Comparison of ENCODE assay signal across 18 mouse cellular contexts in the genomic region with DNA sequence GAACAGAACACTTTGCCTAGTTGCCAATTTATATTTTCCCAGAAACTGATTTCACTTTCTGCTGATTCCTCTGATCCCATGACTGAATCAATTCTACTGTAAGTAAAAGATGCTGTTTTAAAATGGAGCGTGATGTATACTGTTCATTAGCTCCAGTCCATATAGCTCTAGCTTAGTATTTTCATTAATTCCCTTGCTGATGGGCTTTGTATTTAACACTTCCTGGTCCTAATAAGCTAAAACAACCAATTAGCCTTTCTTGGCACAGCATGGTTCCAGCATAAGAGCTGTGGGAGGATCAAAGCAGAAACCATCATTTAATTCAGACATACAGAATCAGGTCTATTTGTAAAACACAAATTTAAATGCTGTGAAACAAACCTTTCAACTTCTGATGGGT.
DNase-seq lines count a peak whose midpoint lies in the region; ATAC-seq lines count a peak whose summit lies in the region.
"Had no signal": no experiment of that assay in that cellular context is flagged by ENCODE, and none has a peak within 500 bp of the region (broad histone marks: within the 10 kb centered on the region; RNA-seq: fewer than 3 reads in every experiment).

No protein-coding gene starts in this region.

- WGBS in midbrain, embryonic 13.5 days = 57% methylated on average over 1 of the region's 1 CpGs
- WGBS in midbrain, embryonic 11.5 days = 75% methylated on average over 1 of the region's 1 CpGs
- 24% methylated on average over 1 of the region's 1 CpGs for WGBS in forebrain, embryonic 12.5 days
- 0% methylated on average over 1 of the region's 1 CpGs for WGBS in forebrain, embryonic 16.5 days
- 50% methylated on average over 1 of the region's 1 CpGs for WGBS in neural tube, embryonic 15.5 days

- H3K4me3 ChIP-seq in midbrain, embryonic 13.5 days (replicated peaks) = no peak overlapping the region
- H3K4me3 ChIP-seq in midbrain, embryonic 11.5 days (ENCODE audit: low read depth, low read length) = no peak overlapping the region
- no peak overlapping the region for H3K4me3 ChIP-seq in forebrain, embryonic 12.5 days (replicated peaks)
- H3K4me3 ChIP-seq in forebrain, embryonic 16.5 days (replicated peaks; ENCODE audit: low read length) = no peak overlapping the region
- H3K4me3 ChIP-seq in neural tube, embryonic 15.5 days (replicated peaks) = no peak overlapping the region
- H3K4me3 ChIP-seq: embryonic facial prominence, embryonic 10.5 days; left cerebral cortex, adult 2 months; liver, embryonic 13.5 days; neural tube, embryonic 12.5 days had no signal

- H3K27me3 ChIP-seq in midbrain, embryonic 13.5 days = no peaks in the 10 kb centered on the region
- no peaks in the 10 kb centered on the region for H3K27me3 ChIP-seq in midbrain, embryonic 11.5 days (ENCODE audit: control insufficient read depth, insufficient read depth, low read length)
- H3K27me3 ChIP-seq in forebrain, embryonic 12.5 days = no peaks in the 10 kb centered on the region
- H3K27me3 ChIP-seq in forebrain, embryonic 16.5 days (replicated peaks; ENCODE audit: control insufficient read depth, insufficient read depth, low read length) = no peaks in the 10 kb centered on the region
- H3K27me3 ChIP-seq in neural tube, embryonic 15.5 days (replicated peaks) = no peaks in the 10 kb centered on the region
- H3K27me3 ChIP-seq: liver, embryonic 13.5 days; neural tube, embryonic 12.5 days had no signal

- ATAC-seq in midbrain, embryonic 13.5 days = peak; percentile 58; the same call in 1 of the 2 replicates
- no peak for ATAC-seq in midbrain, embryonic 11.5 days (ENCODE audit: low FRiP score)
- peak; percentile 86 for ATAC-seq in forebrain, embryonic 12.5 days (ENCODE audit: low FRiP score)
- peak; percentile 79 for ATAC-seq in forebrain, embryonic 16.5 days
- 0 out of 2 replicates have a peak, but pooled peaks have one; percentile 28 for ATAC-seq in neural tube, embryonic 15.5 days (ENCODE audit: low FRiP score)

- no peak overlapping the region for H3K27ac ChIP-seq in midbrain, embryonic 13.5 days
- no peak overlapping the region for H3K27ac ChIP-seq in midbrain, embryonic 11.5 days (ENCODE audit: low read depth, low read length)
- H3K27ac ChIP-seq in forebrain, embryonic 12.5 days = no peak overlapping the region
- no peak overlapping the region for H3K27ac ChIP-seq in forebrain, embryonic 16.5 days (ENCODE audit: low read length)
- no peak overlapping the region for H3K27ac ChIP-seq in neural tube, embryonic 15.5 days (replicated peaks)
- H3K27ac ChIP-seq: embryonic facial prominence, embryonic 10.5 days; kidney, postnatal 0 days; left cerebral cortex, adult 2 months; liver, embryonic 13.5 days; neural tube, embryonic 12.5 days; stomach, postnatal 0 days had no signal

- H3K4me2 ChIP-seq in midbrain, embryonic 13.5 days (replicated peaks) = no peak overlapping the region
- no peak overlapping the region for H3K4me2 ChIP-seq in midbrain, embryonic 11.5 days
- H3K4me2 ChIP-seq in forebrain, embryonic 12.5 days = no peak overlapping the region
- no peak overlapping the region for H3K4me2 ChIP-seq in forebrain, embryonic 16.5 days (ENCODE audit: low read length)
- no peak overlapping the region for H3K4me2 ChIP-seq in neural tube, embryonic 15.5 days
- H3K4me2 ChIP-seq: liver, embryonic 13.5 days; neural tube, embryonic 12.5 days had no signal

- H3K36me3 ChIP-seq in midbrain, embryonic 13.5 days = no peaks in the 10 kb centered on the region
- no peaks in the 10 kb centered on the region for H3K36me3 ChIP-seq in midbrain, embryonic 11.5 days (ENCODE audit: control insufficient read depth, insufficient read depth, low read length)
- H3K36me3 ChIP-seq in forebrain, embryonic 12.5 days (replicated peaks) = no peaks in the 10 kb centered on the region
- no peaks in the 10 kb centered on the region for H3K36me3 ChIP-seq in forebrain, embryonic 16.5 days (ENCODE audit: control insufficient read depth, insufficient read depth)
- H3K36me3 ChIP-seq in neural tube, embryonic 15.5 days = no peaks in the 10 kb centered on the region
- H3K36me3 ChIP-seq: embryonic facial prominence, embryonic 10.5 days; liver, embryonic 13.5 days; neural tube, embryonic 12.5 days had no signal

- H3K4me1 ChIP-seq in midbrain, embryonic 13.5 days (replicated peaks) = peaks cover 11% of the 10 kb centered on the region
- H3K4me1 ChIP-seq in midbrain, embryonic 11.5 days (ENCODE audit: control insufficient read depth, insufficient read depth, low read length) = no peaks in the 10 kb centered on the region
- H3K4me1 ChIP-seq in forebrain, embryonic 12.5 days = peaks cover 13% of the 10 kb centered on the region; the same call in 1 of the 2 replicates
- peaks cover 9% of the 10 kb centered on the region; the same call in 1 of the 2 replicates for H3K4me1 ChIP-seq in forebrain, embryonic 16.5 days (replicated peaks; ENCODE audit: control insufficient read depth, insufficient read depth, low read length)
- H3K4me1 ChIP-seq in neural tube, embryonic 15.5 days = peaks cover 3% of the 10 kb centered on the region; the same call in 1 of the 2 replicates
- H3K4me1 ChIP-seq: embryonic facial prominence, embryonic 10.5 days; liver, embryonic 13.5 days; neural tube, embryonic 12.5 days had no signal

- DNase-seq in midbrain, embryonic 11.5 days (ENCODE audit: low spot score, missing footprints) = no peak
- DNase-seq in testis, postnatal 10 days (ENCODE audit: low spot score) = no peak
- DNase-seq in heart, postnatal 4 days = no peak
- no peak for DNase-seq in urinary bladder, postnatal 25 days (ENCODE audit: low spot score)
- DNase-seq: adrenal gland, postnatal 10 days; cerebellum, adult 9-10 months; kidney, adult 11 months; liver, embryonic 13.5 days; lung, adult 2 months had no signal

- H3K9ac ChIP-seq in midbrain, embryonic 13.5 days (replicated peaks) = no peak overlapping the region
- H3K9ac ChIP-seq in midbrain, embryonic 11.5 days (ENCODE audit: low read length) = no peak overlapping the region
- H3K9ac ChIP-seq in forebrain, embryonic 12.5 days = no peak overlapping the region
- H3K9ac ChIP-seq in forebrain, embryonic 16.5 days (replicated peaks; ENCODE audit: low read depth, low read length) = no peak overlapping the region
- no peak overlapping the region for H3K9ac ChIP-seq in neural tube, embryonic 15.5 days (replicated peaks)
- H3K9ac ChIP-seq: liver, embryonic 13.5 days; neural tube, embryonic 12.5 days had no signal

- H3K9me3 ChIP-seq in midbrain, embryonic 13.5 days = no peaks in the 10 kb centered on the region
- H3K9me3 ChIP-seq in midbrain, embryonic 11.5 days (ENCODE audit: control insufficient read depth, low read length) = no peaks in the 10 kb centered on the region
- no peaks in the 10 kb centered on the region for H3K9me3 ChIP-seq in forebrain, embryonic 12.5 days
- H3K9me3 ChIP-seq in forebrain, embryonic 16.5 days (ENCODE audit: control insufficient read depth, low read length) = no peaks in the 10 kb centered on the region
- H3K9me3 ChIP-seq in neural tube, embryonic 15.5 days (replicated peaks) = no peaks in the 10 kb centered on the region
- H3K9me3 ChIP-seq: embryonic facial prominence, embryonic 10.5 days; liver, embryonic 13.5 days; neural tube, embryonic 12.5 days had no signal
